Mouse (Mus musculus) midbrain, embryonic 11.5 days (tissue): ENCODE results near the gene Prrt3. TPM values are rescaled to one million over a fixed set of nuclear protein-coding genes. Genes with fewer than 3 reads are reported as not detected.

Source experiments
- ATAC-seq: fragments of 200-750 bp; cut with Nextera tagmentation; 2 replicates; pipeline ENCODE4 v1.8.0; 2017; ENCODE audit warnings: moderate TSS enrichment, moderate library complexity; ENCODE audit not compliant: low FRiP score
- DNase-seq: peaks from one replicate; pipeline ENCODE4 v3.0.0; 2015; ENCODE audit warnings: low spot score; ENCODE audit errors: missing footprints
- H3K27ac ChIP-seq: fragments of 300-500 bp; sonication (generic); 2 replicates; pipeline ENCODE4 v1.5.1; 2014; ENCODE audit warnings: low read depth, low read length
- H3K27me3 ChIP-seq: fragments of 300-500 bp; sonication (generic); 2 replicates; pipeline ENCODE4 v1.6.1; 2014; ENCODE audit warnings: mild to moderate bottlenecking, low read length, moderate library complexity, mixed read lengths; ENCODE audit not compliant: control insufficient read depth, insufficient read depth
- H3K36me3 ChIP-seq: fragments of 300-500 bp; sonication (generic); 2 replicates; pipeline ENCODE4 v1.6.1; 2014; ENCODE audit warnings: mild to moderate bottlenecking, low read length, moderate library complexity, mixed read lengths; ENCODE audit not compliant: control insufficient read depth, insufficient read depth
- H3K4me1 ChIP-seq: fragments of 300-500 bp; sonication (generic); 2 replicates; pipeline ENCODE4 v1.6.1; 2014; ENCODE audit warnings: low read length; ENCODE audit not compliant: control insufficient read depth, insufficient read depth
- H3K4me2 ChIP-seq: fragments of 300-500 bp; sonication (generic); 2 replicates; pipeline ENCODE4 v1.6.1; 2014; ENCODE audit warnings: mild to moderate bottlenecking, moderate library complexity
- H3K4me3 ChIP-seq: fragments of 300-500 bp; sonication (generic); 2 replicates; pipeline ENCODE4 v1.5.1; 2014; ENCODE audit warnings: low read depth, low read length
- H3K9ac ChIP-seq: fragments of 300-500 bp; sonication (generic); 2 replicates; pipeline ENCODE4 v1.6.1; 2014; ENCODE audit warnings: low read length
- H3K9me3 ChIP-seq: fragments of 300-500 bp; sonication (generic); 2 replicates; pipeline ENCODE4 v1.6.1; 2016; ENCODE audit warnings: low read length; ENCODE audit not compliant: control insufficient read depth
- WGBS: fragments of 180-500 bp; shearing (Covaris S2); extraction: QIAGEN DNeasy Blood & Tissue Kit; methylation state at CpG from one replicate; pipeline ENCODE4 v1.1.7; 2014; 5-methylcytosine and 5-hydroxymethylcytosine counted together
- polyA plus RNA-seq: library from polyadenylated mRNA; unstranded; fragments of >200 nt; fragmentation: Nextera tagmentation; extraction: Ambion mirVana; gene quantifications from 2 replicates; pipeline ENCODE4 v1.2.1, GENCODE M21; 2014

The Prrt3 gene
- polyA plus RNA-seq, 1 experiment from 2014 or later, result 0.97 TPM

- no peak overlapping the region for H3K4me3 ChIP-seq
- H3K36me3 ChIP-seq, result peaks cover 33% of the 10 kb centered on the region
- no peak for ATAC-seq
- 95% methylated on average over 8 of the region's 8 CpGs for WGBS
- no peak for DNase-seq
- no peaks in the 10 kb centered on the region for H3K27me3 ChIP-seq
- H3K4me2 ChIP-seq, result no peak overlapping the region
- H3K27ac ChIP-seq, result no peak overlapping the region
- H3K4me1 ChIP-seq, result no peaks in the 10 kb centered on the region
- no peaks in the 10 kb centered on the region for H3K9me3 ChIP-seq
- H3K9ac ChIP-seq, result no peak overlapping the region
These were observed 15.8 kb upstream of the Prrt3 start for GRCm38 (mm10) chr6:113517434-113518080.

GRCm38 (mm10) chr6:113514600-113514999, 12.9 kb upstream of the Prrt3 start:
- Histone ChIP-seq H3K27ac (no peak overlapping the region), H3K4me2 (no peak overlapping the region), H3K27me3 (no peaks in the 10 kb centered on the region), H3K36me3 (peaks cover 27% of the 10 kb centered on the region), H3K9ac (no peak overlapping the region), H3K4me3 (no peak overlapping the region), H3K9me3 (no peaks in the 10 kb centered on the region), H3K4me1 (no peaks in the 10 kb centered on the region)
- 91% methylated on average over 3 of the region's 3 CpGs for WGBS
- ATAC-seq, result no peak
- no peak for DNase-seq

GRCm38 (mm10) chr6:113513944-113514343, 12.2 kb upstream of the Prrt3 start:
- DNase-seq (no peak), ATAC-seq (no peak)
- Histone ChIP-seq H3K4me2 (no peak overlapping the region), H3K4me3 (no peak overlapping the region), H3K4me1 (no peaks in the 10 kb centered on the region), H3K27ac (no peak overlapping the region), H3K9me3 (no peaks in the 10 kb centered on the region), H3K27me3 (no peaks in the 10 kb centered on the region), H3K9ac (no peak overlapping the region), H3K36me3 (peaks cover 24% of the 10 kb centered on the region)
- 97% methylated on average over 6 of the region's 6 CpGs for WGBS

- WGBS, result 54% methylated on average over 5 of the region's 5 CpGs
- DNase-seq (no peak), ATAC-seq (no peak)
- Histone ChIP-seq H3K9me3 (no peaks in the 10 kb centered on the region), H3K9ac (no peak overlapping the region), H3K4me1 (no peaks in the 10 kb centered on the region), H3K4me2 (no peak overlapping the region), H3K27me3 (no peaks in the 10 kb centered on the region), H3K36me3 (no peaks in the 10 kb centered on the region), H3K27ac (no peak overlapping the region), H3K4me3 (no peak overlapping the region)
These were observed 7.2 kb upstream of the Prrt3 start for GRCm38 (mm10) chr6:113508947-113509280.

- Histone ChIP-seq H3K4me3 (no peak overlapping the region), H3K36me3 (no peaks in the 10 kb centered on the region), H3K4me2 (no peak overlapping the region), H3K27ac (no peak overlapping the region), H3K9ac (no peak overlapping the region), H3K9me3 (no peaks in the 10 kb centered on the region), H3K4me1 (no peaks in the 10 kb centered on the region), H3K27me3 (no peaks in the 10 kb centered on the region)
- no peak for ATAC-seq
- DNase-seq, result no peak
- WGBS, result 71% methylated on average over 7 of the region's 7 CpGs
These were observed 6.7 kb upstream of the Prrt3 start for GRCm38 (mm10) chr6:113508272-113508946.

GRCm38 (mm10) chr6:113507130-113507529, 5.4 kb upstream of the Prrt3 start:
- Histone ChIP-seq H3K9me3 (no peaks in the 10 kb centered on the region), H3K9ac (no peak overlapping the region), H3K4me3 (no peak overlapping the region), H3K27ac (no peak overlapping the region), H3K4me2 (no peak overlapping the region), H3K36me3 (no peaks in the 10 kb centered on the region), H3K4me1 (no peaks in the 10 kb centered on the region), H3K27me3 (no peaks in the 10 kb centered on the region)
- DNase-seq (no peak), ATAC-seq (no peak)

GRCm38 (mm10) chr6:113505689-113506088, 4.0 kb upstream of the Prrt3 start:
- Histone ChIP-seq H3K9me3 (no peaks in the 10 kb centered on the region), H3K9ac (no peak overlapping the region), H3K4me3 (no peak overlapping the region), H3K27me3 (no peaks in the 10 kb centered on the region), H3K4me1 (no peaks in the 10 kb centered on the region), H3K4me2 (no peak overlapping the region), H3K36me3 (no peaks in the 10 kb centered on the region), H3K27ac (no peak overlapping the region)
- no peak for DNase-seq
- no peak for ATAC-seq
- 53% methylated on average over 1 of the region's 1 CpGs for WGBS

- H3K27ac ChIP-seq, result no peak overlapping the region
- ATAC-seq, result no peak; the same call in 1 of the 2 replicates
- H3K9me3 ChIP-seq, result no peaks in the 10 kb centered on the region
- no peaks in the 10 kb centered on the region for H3K27me3 ChIP-seq
- no peak overlapping the region for H3K4me3 ChIP-seq
- no peak for DNase-seq
- H3K4me2 ChIP-seq, result no peak overlapping the region
- H3K9ac ChIP-seq, result no peak overlapping the region
- H3K4me1 ChIP-seq, result no peaks in the 10 kb centered on the region
- H3K36me3 ChIP-seq, result no peaks in the 10 kb centered on the region
- 20% methylated on average over 2 of the region's 2 CpGs for WGBS
These were observed 1.1 kb upstream of the Prrt3 start for GRCm38 (mm10) chr6:113502801-113503200.

GRCm38 (mm10) chr6:113499346-113499745, 2.4 kb downstream of the Prrt3 start:
- peaks cover 6% of the 10 kb centered on the region for H3K27me3 ChIP-seq
- H3K9me3 ChIP-seq, result no peaks in the 10 kb centered on the region
- no peaks in the 10 kb centered on the region for H3K36me3 ChIP-seq
- no peak overlapping the region for H3K4me2 ChIP-seq
- ATAC-seq, result no peak
- H3K4me3 ChIP-seq, result no peak overlapping the region
- H3K27ac ChIP-seq, result no peak overlapping the region
- no peak for DNase-seq
- 78% methylated on average over 6 of the region's 6 CpGs for WGBS
- peaks cover 7% of the 10 kb centered on the region for H3K4me1 ChIP-seq
- no peak overlapping the region for H3K9ac ChIP-seq
